Mouse (Mus musculus) layer of hippocampus, adult 2 months (tissue): ENCODE results near the gene Sox1. TPM values are rescaled to one million over a fixed set of nuclear protein-coding genes. Genes with fewer than 3 reads are reported as not detected.

Experiments used
- DNase-seq, 2 experiments: peaks; one replicate each; pipeline ENCODE4 v3.0.0; 2022; ENCODE audit warnings: low spot score in 2 of 2
- H3K27ac ChIP-seq: fragments of 200-600 bp; 2 replicates; pipeline ENCODE4 v1.8.1; 2022
- H3K4me3 ChIP-seq: fragments of 200-600 bp; 2 replicates; pipeline ENCODE4 v1.8.1; 2022; ENCODE audit warnings: mild to moderate bottlenecking
- CTCF ChIP-seq: fragments of 200-600 bp; conservative IDR thresholded peaks from 2 replicates; pipeline ENCODE4 v1.8.1; 2022; ENCODE audit warnings: antibody characterized with exemption, mild to moderate bottlenecking, moderate library complexity
- total RNA-seq, 2 experiments: library from RNA; stranded (reverse); gene quantifications; 2 replicates each; pipeline ENCODE4 v1.2.3; 2021

Sox1 gene
- total RNA-seq, 2 experiments from 2014 or later = 11.8 TPM

DNA sequence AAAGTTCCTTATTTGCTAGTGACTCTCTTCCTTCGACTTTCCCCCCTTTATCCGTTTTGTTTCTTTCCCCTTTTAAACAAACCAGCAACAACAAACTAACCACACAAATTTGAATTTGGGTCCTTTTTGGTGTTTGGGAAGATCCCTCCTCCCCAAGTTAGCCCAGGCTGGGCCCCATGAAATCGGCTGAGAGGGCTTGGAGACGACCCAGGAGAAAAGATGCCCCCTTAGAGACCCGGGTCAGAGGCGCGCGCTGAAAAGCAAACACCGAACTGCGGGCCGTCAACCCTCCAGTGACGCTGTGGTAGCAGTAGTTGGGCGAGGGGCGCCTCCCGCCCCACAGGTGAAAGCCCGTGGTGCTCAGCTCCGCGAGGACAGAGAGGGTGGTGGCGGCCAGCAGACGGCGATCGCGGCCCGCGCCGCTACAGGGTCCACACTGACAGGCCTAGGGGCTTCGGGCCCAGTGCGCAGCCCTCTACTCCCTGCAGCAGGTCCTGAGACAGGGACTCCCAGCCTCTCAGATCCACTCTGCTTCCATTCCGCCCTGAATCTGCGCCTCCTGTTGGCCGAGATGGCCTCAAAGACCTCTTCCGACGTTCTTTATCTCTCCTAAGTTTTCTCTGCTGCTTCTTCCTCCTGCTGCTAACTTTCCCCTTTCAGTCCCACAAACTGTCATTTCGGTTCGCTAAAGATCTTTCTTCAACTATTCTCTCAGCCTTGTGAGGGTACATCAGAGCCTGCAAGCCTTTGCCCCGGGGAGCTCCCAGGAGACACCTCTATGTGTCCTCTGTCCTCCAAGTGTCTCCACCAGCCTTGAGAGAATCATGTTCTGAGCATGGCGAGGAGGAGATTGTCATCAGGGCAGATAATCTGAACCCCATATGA is 3.5 kb upstream of the Sox1 start:
- Histone ChIP-seq H3K4me3 (no peak overlapping the region), H3K27ac (no peak overlapping the region; the same call in 1 of the 2 replicates)
- peak; percentile 72 for TF ChIP-seq CTCF
- DNase-seq = no peak

DNA sequence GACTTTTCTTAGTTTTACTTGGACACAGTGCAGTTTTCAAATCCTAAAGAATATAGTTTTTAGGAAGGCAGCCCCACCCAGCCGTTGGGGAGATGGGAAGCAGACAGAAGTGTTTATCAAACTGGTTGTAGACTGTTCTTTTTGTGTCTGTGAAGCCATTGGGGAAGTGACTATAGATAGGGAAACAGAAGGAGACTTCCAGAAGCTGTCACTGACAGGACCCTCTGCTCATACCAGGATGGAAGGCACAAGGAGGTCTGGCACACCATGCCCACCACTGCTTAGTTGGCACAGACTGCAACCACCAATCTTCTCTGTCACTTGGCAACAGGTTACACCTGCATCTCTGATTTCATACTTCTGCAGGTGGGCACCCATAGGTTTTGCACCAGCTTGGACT is 2.3 kb upstream of the Sox1 start:
- TF ChIP-seq CTCF = no peak
- no peak for DNase-seq
- H3K4me3 ChIP-seq = no peak overlapping the region
- H3K27ac ChIP-seq = no peak overlapping the region

DNA sequence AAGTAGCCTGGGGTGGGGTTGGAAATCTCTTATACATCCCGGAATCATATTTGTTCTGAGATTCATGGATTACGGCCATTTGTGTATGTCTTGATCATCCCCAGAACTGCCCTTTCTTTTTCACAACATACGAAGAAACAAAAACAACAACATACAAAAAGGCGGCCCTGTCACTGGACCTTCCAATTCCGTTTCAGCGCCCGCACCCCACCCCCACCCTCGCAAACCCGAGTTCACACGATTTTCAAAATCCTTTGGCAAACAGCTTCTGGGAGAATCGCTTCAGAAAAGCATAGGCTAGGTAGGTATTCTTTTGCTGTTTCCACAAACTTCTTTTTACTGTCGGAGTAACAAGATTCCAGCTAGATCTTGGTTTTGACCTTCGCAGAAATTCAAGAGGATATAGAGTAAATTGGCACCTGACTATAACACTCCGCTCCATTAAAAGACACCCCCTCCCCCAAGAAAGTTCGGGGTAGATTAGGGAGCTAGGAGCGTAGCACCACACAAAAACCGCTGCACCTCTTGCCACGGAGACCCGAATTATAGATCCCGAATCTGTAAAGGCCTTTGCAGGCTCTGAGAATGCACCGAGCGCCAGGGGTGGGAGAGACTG is 602 bp upstream of the Sox1 start:
- no peak for DNase-seq
- no peak for TF ChIP-seq CTCF
- Histone ChIP-seq H3K4me3 (peak overlapping the region; percentile 44), H3K27ac (peak overlapping the region; percentile 84)

DNA sequence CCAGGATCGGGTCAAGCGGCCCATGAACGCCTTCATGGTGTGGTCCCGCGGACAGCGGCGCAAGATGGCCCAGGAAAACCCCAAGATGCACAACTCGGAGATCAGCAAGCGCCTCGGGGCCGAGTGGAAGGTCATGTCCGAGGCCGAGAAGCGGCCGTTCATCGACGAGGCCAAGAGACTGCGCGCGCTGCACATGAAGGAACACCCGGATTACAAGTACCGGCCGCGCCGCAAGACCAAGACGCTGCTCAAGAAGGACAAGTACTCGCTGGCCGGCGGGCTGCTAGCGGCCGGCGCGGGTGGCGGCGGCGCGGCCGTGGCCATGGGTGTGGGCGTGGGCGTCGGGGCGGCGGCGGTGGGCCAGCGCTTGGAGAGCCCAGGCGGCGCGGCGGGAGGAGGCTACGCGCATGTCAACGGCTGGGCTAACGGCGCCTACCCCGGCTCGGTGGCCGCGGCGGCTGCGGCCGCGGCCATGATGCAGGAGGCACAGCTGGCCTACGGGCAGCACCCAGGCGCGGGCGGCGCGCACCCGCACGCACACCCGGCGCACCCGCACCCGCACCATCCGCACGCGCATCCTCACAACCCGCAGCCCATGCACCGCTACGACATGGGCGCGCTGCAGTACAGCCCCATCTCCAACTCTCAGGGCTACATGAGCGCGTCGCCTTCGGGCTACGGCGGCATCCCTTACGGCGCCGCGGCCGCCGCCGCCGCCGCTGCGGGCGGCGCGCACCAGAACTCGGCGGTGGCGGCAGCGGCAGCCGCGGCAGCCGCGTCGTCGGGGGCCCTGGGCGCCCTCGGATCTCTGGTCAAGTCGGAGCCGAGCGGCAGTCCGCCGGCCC is 1.6 kb downstream of the Sox1 start:
- no peak for DNase-seq
- Histone ChIP-seq H3K4me3 (peak overlapping the region; percentile 42), H3K27ac (peak overlapping the region; percentile 86)

DNA sequence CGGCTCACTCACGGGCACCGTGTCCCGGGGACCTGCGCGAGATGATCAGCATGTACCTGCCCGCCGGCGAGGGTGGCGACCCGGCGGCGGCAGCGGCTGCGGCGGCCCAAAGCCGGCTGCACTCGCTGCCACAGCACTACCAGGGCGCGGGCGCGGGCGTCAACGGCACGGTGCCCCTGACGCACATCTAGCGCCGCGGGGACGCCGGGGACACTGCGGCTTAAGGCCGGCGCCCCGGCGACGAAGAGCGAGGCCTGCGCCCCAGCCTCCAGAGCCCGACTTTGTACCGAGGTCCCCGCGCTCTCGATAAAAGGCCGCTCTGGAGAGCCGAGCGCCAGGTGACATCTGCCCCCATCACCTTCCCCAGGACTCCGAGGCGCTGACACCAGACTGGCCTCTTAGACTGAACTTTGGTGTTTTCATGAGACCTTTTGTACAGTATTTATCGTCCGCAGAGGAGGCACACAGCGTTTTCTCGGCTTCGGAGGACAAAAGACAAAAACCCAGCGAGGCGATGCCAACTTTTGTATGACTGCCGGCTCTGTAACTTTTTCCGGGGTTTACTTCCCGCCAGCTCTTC is 2.3 kb downstream of the Sox1 start:
- no peak for TF ChIP-seq CTCF
- Histone ChIP-seq H3K27ac (peak overlapping the region; percentile 86), H3K4me3 (peak overlapping the region; percentile 42)
- no peak for DNase-seq

More for the DNA sequence above, 1.6 kb downstream of the Sox1 start:
- no peak for TF ChIP-seq CTCF

DNA sequence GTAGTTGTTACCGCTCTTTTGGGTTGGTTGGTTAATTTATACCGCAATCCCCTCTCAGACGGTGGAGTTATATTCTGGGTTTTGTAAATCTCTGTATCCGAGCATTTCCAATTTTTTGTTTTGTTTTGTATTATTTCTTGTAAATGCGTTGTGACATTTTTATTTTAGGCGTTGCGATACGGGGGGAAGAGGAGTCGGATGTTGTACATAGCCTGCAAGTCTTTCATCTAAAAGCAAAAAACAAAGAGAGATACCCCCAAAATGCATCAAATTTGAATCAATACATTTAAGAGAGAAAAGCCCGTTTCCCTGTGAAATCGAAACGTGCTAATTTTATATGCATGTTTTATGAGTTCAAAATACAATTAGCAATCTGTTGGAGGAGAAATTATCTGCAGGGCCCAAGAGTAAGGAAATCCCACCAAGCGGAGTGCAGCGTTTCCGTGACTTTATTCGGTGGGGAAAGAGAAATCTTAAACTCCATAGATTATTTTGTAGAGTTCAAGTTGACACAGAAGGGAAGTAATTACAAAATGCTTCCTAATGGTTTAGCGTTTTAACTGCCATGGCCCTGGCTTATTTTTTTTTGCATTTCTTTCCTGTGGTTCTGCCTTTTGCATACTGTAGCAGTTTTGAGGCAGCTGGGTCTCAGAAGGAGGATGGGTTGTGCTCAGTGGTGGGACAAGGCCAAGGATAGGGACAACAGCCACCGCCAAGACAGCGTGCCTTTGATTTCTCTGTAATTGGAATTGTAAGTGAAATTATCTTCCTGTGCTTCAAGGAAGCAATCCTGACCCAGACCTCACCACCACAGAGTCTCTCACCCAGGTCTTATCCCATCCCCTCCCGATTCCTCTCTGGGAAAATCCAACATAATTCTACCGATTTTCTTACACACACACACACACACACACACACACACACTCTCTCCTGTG is 3.2 kb downstream of the Sox1 start:
- no peak for DNase-seq
- no peak for TF ChIP-seq CTCF
- H3K27ac ChIP-seq = peak overlapping the region; percentile 86
- peak overlapping the region; percentile 42 for H3K4me3 ChIP-seq

DNA sequence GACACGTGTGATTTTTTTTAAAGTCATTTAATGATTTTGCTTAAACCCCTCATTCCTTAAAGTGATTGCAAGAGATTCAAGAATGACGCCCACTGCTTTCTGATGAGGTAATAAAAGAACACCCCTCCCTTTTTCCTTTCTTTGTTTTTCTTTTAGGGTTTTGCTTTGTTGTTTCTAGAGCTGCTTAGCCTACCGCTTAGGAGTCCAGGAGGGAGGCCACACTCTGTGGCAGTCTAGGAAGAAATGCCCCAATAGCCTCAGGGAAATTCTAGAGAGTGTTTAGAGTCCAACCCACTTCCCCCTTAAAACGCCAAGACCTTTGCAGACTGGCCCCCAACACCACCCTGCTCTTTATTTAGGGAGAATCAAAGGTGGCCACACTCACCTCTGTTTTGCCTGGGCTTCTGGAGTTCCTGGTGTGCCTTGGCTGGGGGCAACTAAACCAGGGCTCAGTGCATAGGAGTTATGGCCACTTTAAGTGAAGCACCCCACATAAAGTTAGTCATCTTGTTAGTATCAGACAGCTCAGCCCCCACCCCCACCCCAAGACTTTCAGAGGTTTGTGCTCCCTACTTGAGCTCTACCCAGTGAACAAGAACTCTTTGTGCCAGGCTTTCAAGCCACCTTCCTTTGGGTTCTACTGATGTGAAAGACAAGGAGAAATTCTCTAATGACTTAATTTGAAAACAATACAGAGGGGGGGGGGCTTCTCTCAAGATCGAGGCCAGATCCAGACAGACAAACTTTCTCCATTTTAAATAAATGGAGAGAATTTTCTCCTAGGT is 4.5 kb downstream of the Sox1 start:
- DNase-seq = no peak
- Histone ChIP-seq H3K27ac (peak overlapping the region; percentile 47; the same call in 1 of the 2 replicates), H3K4me3 (peak overlapping the region; percentile 42)
- no peak for TF ChIP-seq CTCF

DNA sequence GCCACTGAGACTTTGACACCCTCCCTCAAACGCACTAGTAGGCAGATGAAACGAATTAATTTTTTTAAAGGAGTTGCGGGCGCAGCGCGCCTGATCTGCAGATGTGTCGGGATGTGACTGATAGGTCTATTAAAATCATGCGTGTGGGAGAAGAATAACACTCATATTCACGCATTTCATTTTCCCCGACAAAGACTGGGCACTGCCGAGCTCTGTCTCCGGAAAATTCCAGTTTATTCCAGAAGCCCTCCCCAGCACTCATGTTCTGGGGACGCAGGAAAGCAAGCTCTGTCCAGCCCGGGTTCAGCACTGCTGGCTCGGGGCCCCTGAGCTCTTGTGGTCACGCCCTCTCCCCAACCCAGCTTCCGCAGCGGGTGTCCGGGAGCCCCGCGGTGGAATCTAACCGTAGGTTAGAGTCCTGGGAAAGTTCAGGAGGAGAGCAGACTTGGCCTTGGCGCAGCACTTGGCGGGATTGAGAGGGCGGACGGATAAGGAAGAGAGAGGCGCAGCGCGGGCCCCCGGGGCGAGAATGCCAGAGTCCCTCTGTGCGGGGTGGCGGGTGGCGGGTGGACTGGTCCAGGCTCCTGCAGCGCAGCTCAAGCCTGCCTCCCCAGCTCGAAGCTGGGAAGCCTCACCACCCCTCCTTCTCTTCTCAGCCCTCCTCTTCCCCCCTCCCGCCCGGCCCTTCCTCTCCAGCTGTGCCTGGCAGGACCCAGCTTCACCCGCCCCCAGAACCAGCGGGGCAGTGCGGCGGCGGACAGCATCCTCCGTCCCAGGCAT is 5.7 kb downstream of the Sox1 start:
- peak overlapping the region; percentile 47 for H3K27ac ChIP-seq
- TF ChIP-seq CTCF = no peak
- peak overlapping the region; percentile 28 for H3K4me3 ChIP-seq
- DNase-seq = peak in 1 of 2 experiments; percentile 54

DNA sequence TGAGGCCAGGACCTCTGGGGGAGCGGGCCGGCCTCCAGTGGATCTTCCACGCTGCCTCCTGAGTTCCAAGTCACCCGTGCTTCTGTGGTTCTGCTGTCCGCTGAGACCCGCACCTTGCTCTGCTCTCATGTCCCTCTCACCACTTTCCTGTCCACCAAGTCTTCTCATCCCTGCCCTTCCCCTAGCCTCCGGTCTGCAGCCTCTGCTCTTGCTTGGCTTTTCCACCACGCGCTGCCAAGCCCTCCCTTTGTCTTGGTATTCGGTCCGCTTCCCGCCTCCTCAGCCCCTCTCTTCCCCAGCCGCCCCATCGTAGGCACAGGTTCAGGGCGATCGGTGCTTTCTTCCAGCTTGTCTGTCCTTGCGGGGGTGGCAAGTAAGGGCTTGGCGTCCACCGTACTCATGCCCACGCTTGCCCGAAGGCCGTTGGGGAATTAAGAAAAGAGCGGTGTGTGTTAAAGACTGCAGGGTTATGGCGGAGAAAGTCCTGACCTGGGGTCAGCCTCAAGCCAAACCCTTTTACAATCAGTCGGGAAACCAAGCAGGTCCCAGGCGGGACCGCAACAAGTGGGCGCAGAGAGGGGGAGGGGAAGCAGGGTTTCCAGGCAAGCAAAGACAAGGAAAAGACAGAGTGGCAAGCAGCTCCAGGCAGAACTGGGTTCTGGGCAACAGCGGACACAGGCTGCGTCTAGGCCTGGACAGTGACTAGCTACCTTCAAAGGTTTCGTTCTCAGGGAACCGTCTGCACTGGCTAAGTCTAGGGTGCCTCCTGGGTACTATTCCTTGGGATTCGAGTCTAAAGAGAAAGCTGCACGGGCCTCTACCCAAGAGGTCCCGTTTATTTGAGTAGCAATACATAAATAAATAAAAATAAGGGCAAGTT is 6.5 kb downstream of the Sox1 start:
- no peak for DNase-seq
- Histone ChIP-seq H3K27ac (peak overlapping the region; percentile 47), H3K4me3 (peak overlapping the region; percentile 28; the same call in 1 of the 2 replicates)
- TF ChIP-seq CTCF = no peak
